Mouse (Mus musculus) liver, embryonic 12.5 days (tissue): ENCODE measurements around the gene Krtap1-5. TPM values are rescaled to one million over a fixed set of nuclear protein-coding genes. Genes with fewer than 3 reads are reported as not detected.

ENCODE experiments used
- polyA plus RNA-seq: library from polyadenylated mRNA; unstranded; fragments of >200 nt; fragmentation: Nextera tagmentation; extraction: Ambion mirVana; gene quantifications from 2 replicates; pipeline ENCODE4 v1.2.1, GENCODE M21; 2016

The Krtap1-5 gene
- polyA plus RNA-seq, 1 experiment from 2014 or later: not detected

Other genes starting within 250 kb of the Krtap1-5 start
- gene Krt26, start 243.1 kb downstream of the Krtap1-5 start, polyA plus RNA-seq: not detected in 2 replicates
- gene Krt27, start 229.9 kb downstream of the Krtap1-5 start, polyA plus RNA-seq: not detected in 2 replicates
- 0.07 and 0.11 TPM in 2 replicates for gene Krt28, start 206.1 kb downstream of the Krtap1-5 start, polyA plus RNA-seq
- gene Krt10, start 191.7 kb downstream of the Krtap1-5 start, polyA plus RNA-seq: 5.2 and 6.1 TPM in 2 replicates
- 0.06 TPM in 1 of 2 replicates, not detected in the other for gene Krt12, start 158.8 kb downstream of the Krtap1-5 start, polyA plus RNA-seq
- gene Krt20, start 142.9 kb downstream of the Krtap1-5 start, polyA plus RNA-seq: 23.5 and 24.6 TPM in 2 replicates
- gene Krt23, start 87.9 kb downstream of the Krtap1-5 start, polyA plus RNA-seq: 0.20 and 0.35 TPM in 2 replicates
- not detected in 2 replicates for gene Krt39, start 59.7 kb downstream of the Krtap1-5 start, polyA plus RNA-seq
- gene Krt40, start 37.9 kb downstream of the Krtap1-5 start, polyA plus RNA-seq: not detected in 2 replicates
- not detected in 2 replicates for gene Krtap3-3, start 30.2 kb downstream of the Krtap1-5 start, polyA plus RNA-seq
- gene Krtap3-2, start 24.2 kb downstream of the Krtap1-5 start, polyA plus RNA-seq: not detected in 2 replicates
- gene Gm11939, start 21.6 kb downstream of the Krtap1-5 start, polyA plus RNA-seq: not detected in 2 replicates
- gene Krtap3-1, start 14.4 kb downstream of the Krtap1-5 start, polyA plus RNA-seq: not detected in 2 replicates
- gene Krtap1-4, start 2.6 kb upstream of the Krtap1-5 start, polyA plus RNA-seq: not detected in 2 replicates
- not detected in 2 replicates for gene Krtap1-3, start 10.3 kb upstream of the Krtap1-5 start, polyA plus RNA-seq
- not detected in 2 replicates for gene Krtap9-3, start 17.1 kb upstream of the Krtap1-5 start, polyA plus RNA-seq
- gene Gm11938, start 22.3 kb upstream of the Krtap1-5 start, polyA plus RNA-seq: not detected in 2 replicates
- not detected in 2 replicates for gene Gm11937, start 29.2 kb upstream of the Krtap1-5 start, polyA plus RNA-seq
- gene Krtap2-4, start 33.8 kb upstream of the Krtap1-5 start, polyA plus RNA-seq: not detected in 2 replicates
- gene Gm11562, start 39.4 kb upstream of the Krtap1-5 start, polyA plus RNA-seq: not detected in 2 replicates
- not detected in 2 replicates for gene Krtap4-1, start 47.2 kb upstream of the Krtap1-5 start, polyA plus RNA-seq
- not detected in 2 replicates for gene Krtap4-2, start 54.1 kb upstream of the Krtap1-5 start, polyA plus RNA-seq
- not detected in 2 replicates for gene Krtap4-7, start 63.1 kb upstream of the Krtap1-5 start, polyA plus RNA-seq
- not detected in 2 replicates for gene Gm11555, start 69.2 kb upstream of the Krtap1-5 start, polyA plus RNA-seq
- not detected in 2 replicates for gene Gm11563, start 77.9 kb upstream of the Krtap1-5 start, polyA plus RNA-seq
- gene Krtap4-6, start 84.9 kb upstream of the Krtap1-5 start, polyA plus RNA-seq: not detected in 2 replicates
- not detected in 2 replicates for gene Gm14190, start 109.7 kb upstream of the Krtap1-5 start, polyA plus RNA-seq
- not detected in 2 replicates for gene Gm14180, start 153.3 kb upstream of the Krtap1-5 start, polyA plus RNA-seq
- not detected in 2 replicates for gene Gm11595, start 191.9 kb upstream of the Krtap1-5 start, polyA plus RNA-seq
- gene Krtap4-8, start 199.7 kb upstream of the Krtap1-5 start, polyA plus RNA-seq: not detected in 2 replicates
- gene Krtap4-9, start 204.2 kb upstream of the Krtap1-5 start, polyA plus RNA-seq: not detected in 2 replicates
- gene Gm11596, start 212.5 kb upstream of the Krtap1-5 start, polyA plus RNA-seq: not detected in 2 replicates
- not detected in 2 replicates for gene Gm11569, start 217.9 kb upstream of the Krtap1-5 start, polyA plus RNA-seq
- gene Gm11554, start 223.4 kb upstream of the Krtap1-5 start, polyA plus RNA-seq: not detected in 2 replicates
- gene Krtap4-13, start 228.9 kb upstream of the Krtap1-5 start, polyA plus RNA-seq: not detected in 2 replicates
- not detected in 2 replicates for gene Gm11564, start 234.7 kb upstream of the Krtap1-5 start, polyA plus RNA-seq